Mouse (Mus musculus) ovary, adult 18-20 months (tissue): ENCODE measurements at regions not wholly inside any gene's neighbourhood (a gene's known extent, or its start where the extent isn't known, plus 50 kb on each side); places are given as distances from the start of the nearest gene placed in this dataset.

ENCODE experiments used
- DNase-seq: peaks from one replicate; pipeline ENCODE4 v3.0.0; 2022; ENCODE audit warnings: low spot score, mixed read lengths

GRCm38 (mm10) chr9:120676771-120677170 lies 105.5 kb downstream of the Rpl14 start:
- DNase-seq = no peak

DNA sequence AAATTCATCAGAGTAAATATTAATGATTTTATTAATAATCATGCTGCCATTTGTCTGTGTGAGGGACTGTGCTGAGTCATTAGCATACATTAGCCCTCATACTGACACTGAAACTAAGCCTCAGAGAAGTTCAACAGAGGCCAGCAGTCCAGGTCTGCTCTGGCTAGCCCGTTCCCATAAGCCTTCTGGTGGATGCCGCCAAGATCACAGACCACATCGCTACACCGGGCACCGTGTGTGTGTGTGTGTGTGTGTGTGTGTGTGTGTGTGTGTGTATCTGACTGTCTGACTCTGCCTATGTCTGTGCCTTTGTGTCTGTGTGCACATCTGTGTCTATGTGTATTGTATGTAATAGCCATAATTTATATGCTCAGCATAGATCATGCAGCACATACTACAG lies 106.0 kb downstream of the Rpl14 start:
- DNase-seq = no peak

GRCm38 (mm10) chr9:120679822-120680426 lies 108.7 kb downstream of the Rpl14 start:
- DNase-seq = no peak

DNA sequence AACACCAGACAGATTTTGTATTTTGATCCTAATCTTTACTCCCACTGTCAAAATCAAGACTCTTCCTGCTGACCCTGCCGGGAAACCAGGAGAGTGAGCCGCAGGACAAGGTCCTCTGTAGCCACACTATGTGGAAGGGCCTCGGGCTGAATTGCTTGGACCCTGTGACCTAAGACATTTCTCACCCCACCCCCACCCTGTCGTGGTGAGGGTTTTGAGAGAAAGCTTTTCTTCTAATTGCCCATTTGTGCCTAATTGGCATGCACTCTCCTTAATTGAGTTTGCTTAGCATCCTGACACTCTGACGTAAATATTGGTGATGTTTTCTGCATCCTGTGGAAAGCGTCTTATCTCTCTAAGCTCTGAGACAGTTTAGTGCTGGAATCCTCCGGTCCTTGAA lies 110.2 kb downstream of the Rpl14 start:
- no peak for DNase-seq

GRCm38 (mm10) chr9:120685961-120686360 lies 114.7 kb downstream of the Rpl14 start:
- no peak for DNase-seq

GRCm38 (mm10) chr9:120689025-120689424 lies 117.8 kb downstream of the Rpl14 start:
- no peak for DNase-seq

DNA sequence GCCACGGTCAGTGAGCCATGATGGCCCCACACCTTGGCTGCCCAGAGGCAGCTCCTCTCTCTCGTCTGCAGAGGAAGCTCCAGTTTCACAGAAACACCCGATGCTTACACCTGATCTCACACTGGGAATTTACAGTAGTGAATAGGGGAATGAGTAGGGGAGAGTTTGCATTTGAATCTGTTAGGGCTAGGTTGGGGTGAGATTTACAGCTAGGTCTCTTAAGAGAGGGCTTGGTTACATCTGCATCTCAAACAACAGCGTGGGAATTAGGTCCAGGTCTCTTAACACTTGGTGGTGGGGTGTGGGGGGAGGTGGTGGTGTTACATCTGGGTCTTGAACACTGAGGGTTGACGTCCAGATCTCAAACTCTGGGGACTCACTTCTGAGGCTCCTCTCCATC lies 119.3 kb downstream of the Rpl14 start:
- DNase-seq = no peak

DNA sequence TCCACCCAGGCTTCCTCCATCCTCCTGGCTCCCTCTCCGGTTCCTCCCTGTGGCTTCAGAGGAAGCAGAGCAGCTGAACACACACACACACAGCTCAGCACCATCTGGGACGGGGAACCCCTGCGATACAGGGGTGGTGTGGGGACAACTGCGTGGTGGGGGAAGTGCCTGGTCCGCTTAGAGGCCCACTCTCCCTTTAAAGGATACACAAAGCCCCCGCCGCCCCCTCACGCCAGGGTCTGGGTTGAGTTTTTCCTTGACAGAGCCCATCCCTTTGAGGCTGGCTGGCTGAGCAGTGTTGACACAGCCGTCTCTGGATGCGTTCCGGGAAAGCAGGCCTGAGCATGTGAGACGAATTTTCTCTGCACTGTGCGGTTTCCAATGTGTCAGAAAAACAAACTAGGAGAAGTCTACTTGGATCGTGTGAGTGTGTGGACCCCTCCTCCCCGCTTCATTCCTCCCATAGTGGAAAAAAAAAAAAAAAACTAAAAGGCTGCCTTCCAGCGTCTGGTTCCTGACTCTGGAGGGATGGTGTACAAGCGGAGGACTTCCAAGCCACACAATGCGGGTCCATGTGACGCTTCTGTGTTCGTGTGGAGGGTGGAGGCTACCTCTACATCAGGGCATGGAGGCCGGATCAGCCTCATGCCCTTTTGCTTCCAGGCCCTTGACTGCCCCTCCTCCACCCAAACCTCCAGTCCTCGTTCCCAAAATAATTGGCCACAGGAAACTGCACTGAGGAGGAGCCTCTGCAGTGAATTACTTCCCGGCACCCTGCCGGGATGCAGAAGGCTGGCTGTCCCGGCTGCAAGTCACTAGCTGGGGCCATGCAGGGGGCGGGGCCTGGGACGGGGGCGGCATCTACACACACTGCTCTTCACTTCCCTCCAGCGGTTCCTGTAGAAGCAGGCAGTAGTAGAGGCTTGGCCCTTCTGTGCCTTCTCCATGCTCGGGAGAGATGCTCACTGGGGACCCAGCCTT lies 120.0 kb downstream of the Rpl14 start:
- DNase-seq = peak; percentile 72

GRCm38 (mm10) chr9:120691971-120692401 lies 120.7 kb downstream of the Rpl14 start:
- DNase-seq = no peak

- DNase-seq = no peak
Observed at GRCm38 (mm10) chr9:120694457-120694856, 123.2 kb downstream of the Rpl14 start.

- DNase-seq = no peak
Observed at GRCm38 (mm10) chr9:120695966-120696365, 124.7 kb downstream of the Rpl14 start.

DNA sequence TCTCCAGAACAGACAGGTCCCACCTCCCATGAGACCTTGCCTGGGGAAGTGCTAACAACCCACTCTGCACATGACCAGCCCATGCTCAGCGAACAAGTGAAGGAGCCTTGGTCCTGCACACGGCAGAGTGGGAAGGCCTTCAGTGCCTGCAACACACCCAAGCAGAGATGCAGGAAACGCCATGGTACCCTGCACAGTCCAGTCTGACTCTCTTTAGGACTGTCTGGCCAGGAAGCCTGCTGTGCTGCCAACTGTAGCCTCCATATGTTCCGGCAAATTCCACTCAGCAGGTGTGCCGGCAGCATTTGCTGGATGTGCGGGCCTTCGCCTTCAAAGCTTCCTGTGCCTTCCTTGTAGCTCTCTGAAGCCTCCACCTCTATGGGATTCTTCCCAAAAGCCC lies 126.5 kb downstream of the Rpl14 start:
- no peak for DNase-seq

GRCm38 (mm10) chr9:120699781-120700180 lies 128.5 kb downstream of the Rpl14 start:
- DNase-seq = no peak

GRCm38 (mm10) chr9:120702836-120703235 lies 131.6 kb downstream of the Rpl14 start:
- DNase-seq = no peak

DNA sequence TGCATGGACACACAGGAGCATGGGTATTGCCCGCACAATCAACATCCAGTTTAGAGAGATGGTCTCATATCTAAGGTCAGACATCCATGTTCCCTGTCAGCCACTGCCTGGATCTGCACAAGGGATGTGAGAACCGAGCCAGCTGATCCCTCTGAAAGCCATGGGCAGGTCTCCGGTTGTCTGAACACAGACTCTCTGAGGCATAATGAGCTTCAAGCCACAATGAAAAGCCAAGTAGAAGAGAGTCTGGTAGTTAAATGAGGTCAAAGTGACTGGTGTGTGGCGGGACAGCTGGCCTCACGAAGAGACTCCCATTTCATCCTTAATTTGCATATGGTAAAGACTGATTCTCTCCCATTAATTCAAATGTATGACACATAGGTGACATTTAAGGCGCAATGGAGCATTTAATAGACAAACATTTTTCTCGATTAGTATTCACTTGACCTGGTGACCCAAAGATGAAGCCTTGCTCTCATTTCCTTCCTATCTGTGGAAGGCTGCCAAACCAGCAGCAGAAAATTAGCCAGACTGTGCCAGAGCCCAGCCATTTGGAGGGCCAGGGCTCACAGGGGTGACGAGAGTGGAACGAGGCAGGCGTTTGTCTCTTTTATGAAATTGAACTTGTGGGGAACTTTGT lies 132.2 kb downstream of the Rpl14 start:
- no peak for DNase-seq

GRCm38 (mm10) chr9:120706562-120707198 lies 135.4 kb downstream of the Rpl14 start:
- DNase-seq = no peak

DNA sequence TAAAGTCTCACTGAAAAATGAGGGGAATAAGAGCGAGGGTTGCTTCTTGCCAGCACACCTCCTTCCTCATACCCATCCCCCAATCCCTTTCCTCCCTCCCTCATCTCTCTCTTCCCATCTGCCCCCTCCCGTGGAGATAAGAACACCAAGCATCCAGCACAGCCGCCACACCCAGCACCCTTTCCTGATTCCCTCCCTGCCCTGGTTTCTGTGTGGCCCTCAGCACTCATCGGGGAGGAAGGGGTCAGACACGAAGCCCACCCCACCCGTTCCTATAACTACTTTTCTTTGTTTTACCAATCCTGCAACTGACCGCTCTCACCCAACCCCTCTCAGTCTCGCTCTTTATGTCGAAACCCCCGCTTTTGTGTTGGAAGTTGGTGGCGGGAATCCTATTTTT lies 137.3 kb downstream of the Rpl14 start:
- DNase-seq = no peak

- no peak for DNase-seq
Observed at GRCm38 (mm10) chr9:120709146-120709655, 138.0 kb downstream of the Rpl14 start.

DNA sequence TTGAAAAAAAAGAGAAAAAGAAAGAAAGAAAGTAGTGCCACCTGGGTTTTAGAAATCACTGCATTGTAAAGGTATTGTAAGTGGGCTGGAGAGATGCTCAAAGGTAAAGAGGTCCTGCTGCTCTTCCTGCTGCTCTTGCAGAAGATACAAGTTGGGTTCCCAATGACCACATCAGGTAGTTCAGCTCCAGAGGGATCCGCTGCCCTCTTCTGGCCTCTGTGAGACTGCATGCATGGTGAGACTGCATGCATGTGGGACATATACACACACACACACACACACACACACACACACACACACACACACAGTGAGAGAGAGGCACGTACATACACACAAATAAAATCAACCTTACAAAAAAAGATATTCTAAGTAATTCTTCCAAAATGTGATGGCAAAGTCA lies 141.7 kb downstream of the Rpl14 start:
- no peak for DNase-seq

DNA sequence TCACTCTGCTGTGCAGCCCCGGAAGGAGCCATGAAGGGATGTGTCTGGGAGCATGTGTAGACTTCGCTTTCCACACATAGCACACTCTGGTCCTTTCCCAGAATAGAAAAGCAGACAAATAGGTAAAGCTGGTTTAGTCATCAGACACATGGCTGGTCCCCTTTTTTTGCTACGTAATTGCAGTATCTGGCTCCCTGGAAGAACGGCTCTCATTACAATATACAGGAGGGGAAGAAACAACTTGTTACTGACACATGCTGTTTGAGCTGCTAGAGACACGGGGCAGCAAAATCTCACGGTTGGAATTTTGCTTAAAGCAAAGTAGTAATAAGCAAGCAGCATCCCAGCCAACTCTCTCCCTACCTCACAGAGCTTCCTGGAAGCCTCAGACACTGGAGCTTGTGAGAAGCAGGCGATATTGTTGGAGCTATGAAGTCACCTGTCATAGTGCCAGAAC lies 144.4 kb downstream of the Rpl14 start:
- DNase-seq = no peak

- no peak for DNase-seq
Observed at GRCm38 (mm10) chr9:120718812-120719211, 147.6 kb downstream of the Rpl14 start.
